ENCODE assay signal across 31 mouse cellular contexts in the genomic region with DNA sequence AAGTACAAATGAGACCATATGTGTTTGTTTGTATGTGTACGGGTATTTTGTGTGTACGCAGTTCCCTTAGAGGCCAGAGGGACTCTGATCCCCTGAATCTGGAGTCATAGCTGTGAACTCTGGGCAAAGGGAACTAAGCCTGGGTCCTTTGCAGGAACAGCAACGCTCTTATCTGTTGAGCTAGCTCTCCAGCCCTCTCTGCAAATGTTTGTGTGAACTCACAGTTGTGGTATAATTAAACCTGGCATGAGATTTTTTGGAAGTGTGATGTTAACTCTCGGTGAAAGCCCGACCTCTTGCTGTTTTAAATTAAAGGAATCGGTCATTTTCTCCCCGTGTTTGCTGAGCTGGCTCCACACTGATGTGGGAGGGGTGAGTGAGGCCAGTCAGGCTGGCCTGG. TPM values are rescaled to one million over a fixed set of nuclear protein-coding genes. Genes with fewer than 3 reads are reported as not detected.
DNase-seq lines count a peak whose midpoint lies in the region; ATAC-seq and TF ChIP-seq lines count a peak whose summit lies in the region.
"Had no signal": no experiment of that assay in that cellular context is flagged by ENCODE, and none has a peak within 500 bp of the region (broad histone marks: within the 10 kb centered on the region; RNA-seq: fewer than 3 reads in every experiment).

No protein-coding gene starts in this region.

- no peaks in the 10 kb centered on the region for H3K9me3 ChIP-seq in heart, embryonic 15.5 days (replicated peaks)
- no peaks in the 10 kb centered on the region for H3K9me3 ChIP-seq in stomach, embryonic 16.5 days (replicated peaks; ENCODE audit: control insufficient read depth, low read length)
- no peaks in the 10 kb centered on the region for H3K9me3 ChIP-seq in stomach, postnatal 0 days (ENCODE audit: control insufficient read depth, low read length)
- H3K9me3 ChIP-seq: embryonic facial prominence, embryonic 12.5 days; embryonic facial prominence, embryonic 15.5 days; hindbrain, embryonic 10.5 days; hindbrain, embryonic 13.5 days; intestine, embryonic 15.5 days had no signal

- TF ChIP-seq EP300 in stomach, postnatal 0 days (optimal IDR thresholded peaks at IDR 0.05), result no peak

- DNase-seq in heart, postnatal 10 days, result no peak
- peak; percentile 91 for DNase-seq in liver, adult 2 months (ENCODE audit: extremely low read depth, low read depth, low spot score)
- DNase-seq in liver, result no peak
- DNase-seq in stomach, postnatal 0 days (ENCODE audit: low spot score), result peak; percentile 44
- DNase-seq: adrenal gland, adult 2 months; adrenal gland, postnatal 14 days; cerebellum, adult 11 months; cerebellum, adult 9-11 months; forebrain, postnatal 0 days; gastrocnemius, adult 2 months; gastrocnemius, postnatal 14 days; heart, adult 11 months had no signal

- no peak for TF ChIP-seq CTCF in liver, adult 2 months (IDR thresholded peaks at IDR 0.05; ENCODE audit: low read depth, low read length)
- TF ChIP-seq CTCF in stomach, postnatal 0 days (IDR thresholded peaks at IDR 0.05; ENCODE audit: low read depth), result no peak

- H3K36me3 ChIP-seq in heart, embryonic 15.5 days, result peaks cover 13% of the 10 kb centered on the region; the same call in 1 of the 2 replicates
- H3K36me3 ChIP-seq in liver, adult 2 months (ENCODE audit: control insufficient read depth, insufficient read depth, low read length), result no peaks in the 10 kb centered on the region
- 0 out of 2 replicates have a peak, but pooled peaks cover 10% of the 10 kb centered on the region for H3K36me3 ChIP-seq in stomach, embryonic 16.5 days (ENCODE audit: control insufficient read depth, insufficient read depth, low read length)
- H3K36me3 ChIP-seq in stomach, postnatal 0 days (ENCODE audit: control insufficient read depth, insufficient read depth, low read length), result peaks cover 5% of the 10 kb centered on the region; the same call in 1 of the 2 replicates
- H3K36me3 ChIP-seq: embryonic facial prominence, embryonic 12.5 days; hindbrain, embryonic 10.5 days; hindbrain, embryonic 13.5 days; intestine, embryonic 15.5 days had no signal

- no peak for TF ChIP-seq POLR2A in liver, adult 2 months (IDR thresholded peaks at IDR 0.05; ENCODE audit: extremely low read depth, insufficient read depth, low read length)

- intact Hi-C loops in heart, postnatal 10 days (cut with DNase I), result no loop called here

- WGBS in heart, embryonic 15.5 days, result 28% methylated on average over 7 of the region's 7 CpGs
- WGBS in liver, adult 2 months, result 15% methylated on average over 7 of the region's 7 CpGs
- 45% methylated on average over 7 of the region's 7 CpGs for WGBS in stomach, embryonic 16.5 days
- WGBS in stomach, postnatal 0 days, result 35% methylated on average over 7 of the region's 7 CpGs

- H3K27me3 ChIP-seq in heart, embryonic 15.5 days, result no peaks in the 10 kb centered on the region; the same call in 1 of the 2 replicates
- H3K27me3 ChIP-seq in liver, adult 2 months (ENCODE audit: control insufficient read depth, insufficient read depth, low read length), result no peaks in the 10 kb centered on the region
- H3K27me3 ChIP-seq in stomach, embryonic 16.5 days (ENCODE audit: control insufficient read depth, insufficient read depth, low read length), result no peaks in the 10 kb centered on the region; the same call in 1 of the 2 replicates
- no peaks in the 10 kb centered on the region for H3K27me3 ChIP-seq in stomach, postnatal 0 days (ENCODE audit: control insufficient read depth, insufficient read depth, low read length)
- H3K27me3 ChIP-seq: embryonic facial prominence, embryonic 15.5 days; hindbrain, embryonic 13.5 days; intestine, embryonic 15.5 days had no signal

- H3K9ac ChIP-seq in heart, embryonic 15.5 days, result no peak overlapping the region
- H3K9ac ChIP-seq in liver, adult 2 months (ENCODE audit: low read depth, low read length), result no peak overlapping the region
- peak overlapping the region; percentile 14; the same call in 1 of the 2 replicates for H3K9ac ChIP-seq in stomach, embryonic 16.5 days (ENCODE audit: low read length)
- no peak overlapping the region for H3K9ac ChIP-seq in stomach, postnatal 0 days (ENCODE audit: low read length)
- H3K9ac ChIP-seq: embryonic facial prominence, embryonic 12.5 days; embryonic facial prominence, embryonic 15.5 days; forebrain, postnatal 0 days; hindbrain, embryonic 13.5 days; intestine, embryonic 15.5 days had no signal

- no peaks in the 10 kb centered on the region for H3K79me2 ChIP-seq in liver, adult 2 months (ENCODE audit: control insufficient read depth, insufficient read depth, low read length)

- H3K4me1 ChIP-seq in heart, embryonic 15.5 days (replicated peaks), result peaks cover 11% of the 10 kb centered on the region
- peaks cover 7% of the 10 kb centered on the region for H3K4me1 ChIP-seq in liver, adult 2 months (ENCODE audit: control insufficient read depth, insufficient read depth, low read length)
- no peaks in the 10 kb centered on the region; the same call in 1 of the 2 replicates for H3K4me1 ChIP-seq in stomach, embryonic 16.5 days (ENCODE audit: control insufficient read depth, insufficient read depth, low read length)
- H3K4me1 ChIP-seq in stomach, postnatal 0 days (replicated peaks; ENCODE audit: control insufficient read depth, insufficient read depth), result no peaks in the 10 kb centered on the region
- H3K4me1 ChIP-seq: embryonic facial prominence, embryonic 15.5 days; hindbrain, embryonic 13.5 days; intestine, embryonic 15.5 days had no signal

- no peak overlapping the region for H3K4me3 ChIP-seq in heart, embryonic 15.5 days
- H3K4me3 ChIP-seq in liver, adult 2 months (ENCODE audit: insufficient read depth, low read depth, low read length), result no peak overlapping the region
- H3K4me3 ChIP-seq in stomach, embryonic 16.5 days (replicated peaks; ENCODE audit: low read length), result no peak overlapping the region
- H3K4me3 ChIP-seq in stomach, postnatal 0 days (ENCODE audit: low read depth, low read length), result no peak overlapping the region
- H3K4me3 ChIP-seq: embryonic facial prominence, embryonic 12.5 days; embryonic facial prominence, embryonic 15.5 days; gastrocnemius, adult 2 months; hindbrain, embryonic 10.5 days; hindbrain, embryonic 13.5 days; intestine, embryonic 15.5 days had no signal

- no peak for ATAC-seq in heart, embryonic 15.5 days (replicated peaks; ENCODE audit: insufficient number of reproducible peaks, insufficient read depth, low FRiP score, low read depth)
- ATAC-seq in stomach, embryonic 16.5 days (ENCODE audit: insufficient read depth, low FRiP score), result no peak
- ATAC-seq in stomach, postnatal 0 days (ENCODE audit: low FRiP score, low TSS enrichment), result 0 out of 2 replicates have a peak, but pooled peaks have one; percentile 33
- ATAC-seq: CD4-positive, CD25-positive, alpha-beta regulatory T cell, adult 4 months; forebrain, embryonic 14.5 days; forebrain, postnatal 0 days; hindbrain, embryonic 16.5 days; intestine, embryonic 15.5 days had no signal

- H3K27ac ChIP-seq in heart, embryonic 15.5 days, result peak overlapping the region; percentile 44; the same call in 1 of the 2 replicates
- peak overlapping the region; percentile 82 for H3K27ac ChIP-seq in liver, adult 2 months (replicated peaks; ENCODE audit: insufficient read depth, low read depth, low read length)
- no peak overlapping the region for H3K27ac ChIP-seq in stomach, embryonic 16.5 days (ENCODE audit: low read length)
- H3K27ac ChIP-seq in stomach, postnatal 0 days (replicated peaks), result no peak overlapping the region
- H3K27ac ChIP-seq: embryonic facial prominence, embryonic 12.5 days; embryonic facial prominence, embryonic 15.5 days; gastrocnemius, adult 2 months; hindbrain, embryonic 10.5 days; hindbrain, embryonic 13.5 days; intestine, embryonic 15.5 days had no signal

- no peak overlapping the region for H3K4me2 ChIP-seq in heart, embryonic 15.5 days
- no peak overlapping the region for H3K4me2 ChIP-seq in stomach, embryonic 16.5 days (ENCODE audit: low read depth, low read length)
- no peak overlapping the region for H3K4me2 ChIP-seq in stomach, postnatal 0 days (replicated peaks; ENCODE audit: low read depth)
- H3K4me2 ChIP-seq: embryonic facial prominence, embryonic 12.5 days; embryonic facial prominence, embryonic 15.5 days; hindbrain, embryonic 13.5 days; intestine, embryonic 15.5 days had no signal

RNA-seq across cellular contexts. Expression of gene Slc2a5, which starts 13.4 kb away (rescaled TPM):
- polyA plus RNA-seq in heart, embryonic 15.5 days (2015; fragmentation: Nextera tagmentation; extraction: Ambion mirVana), result 0.74 and 0.93 TPM in 2 replicates
- total RNA-seq in heart, postnatal 10 days (2021), result under 1 TPM in 1 of 2 experiments, not detected in 1; 0.25 TPM
- 7.8 and 8.0 TPM in 2 replicates for total RNA-seq in liver, adult 2 months (2014; rRNA removed)
- 2.9 and 3.3 TPM in 2 replicates for polyA plus RNA-seq in liver, adult 2 months (2012; rRNA removed)
- polyA plus RNA-seq in stomach, embryonic 16.5 days (2015; fragmentation: Nextera tagmentation; extraction: Ambion mirVana), result 1.00 and 1.8 TPM in 2 replicates
- 0.76 and 0.80 TPM in 2 replicates for polyA plus RNA-seq in stomach, postnatal 0 days (2015; fragmentation: Nextera tagmentation; extraction: Ambion mirVana)
- total RNA-seq: common myeloid progenitor, adult 5-6 weeks; gastrocnemius, adult 2 months had no signal
- polyA plus RNA-seq: C2C12; CD4-positive, CD25-positive, alpha-beta regulatory T cell, adult 4 months had no signal

RNA-seq across cellular contexts. Expression of gene Gpr157, which starts 18.5 kb away (rescaled TPM):
- polyA plus RNA-seq in heart, embryonic 15.5 days (2015; fragmentation: Nextera tagmentation; extraction: Ambion mirVana), result 3.1 TPM in 2 replicates
- total RNA-seq in heart, postnatal 10 days (2021), result 10 to 100 TPM; 23.5 to 24.2 TPM
- 1.6 and 2.0 TPM in 2 replicates for total RNA-seq in liver, adult 2 months (2014; rRNA removed)
- polyA plus RNA-seq in liver, adult 2 months (2012; rRNA removed), result 1.4 and 2.0 TPM in 2 replicates
- polyA plus RNA-seq in stomach, embryonic 16.5 days (2015; fragmentation: Nextera tagmentation; extraction: Ambion mirVana), result 1.5 TPM in 2 replicates
- polyA plus RNA-seq in stomach, postnatal 0 days (2015; fragmentation: Nextera tagmentation; extraction: Ambion mirVana), result 0.55 and 0.75 TPM in 2 replicates

RNA-seq across cellular contexts. Expression of gene Slc2a7, which starts 43.1 kb away (rescaled TPM):
- not detected in 2 replicates for polyA plus RNA-seq in heart, embryonic 15.5 days (2015; fragmentation: Nextera tagmentation; extraction: Ambion mirVana)
- not detected for total RNA-seq in heart, postnatal 10 days (2021)
- not detected in 2 replicates for total RNA-seq in liver, adult 2 months (2014; rRNA removed)
- not detected in 2 replicates for polyA plus RNA-seq in liver, adult 2 months (2012; rRNA removed)
- polyA plus RNA-seq in stomach, embryonic 16.5 days (2015; fragmentation: Nextera tagmentation; extraction: Ambion mirVana), result 0.14 TPM in 1 of 2 replicates, not detected in the other
- polyA plus RNA-seq in stomach, postnatal 0 days (2015; fragmentation: Nextera tagmentation; extraction: Ambion mirVana), result 0.24 TPM in 1 of 2 replicates, not detected in the other
- total RNA-seq: adrenal gland, adult 2 months; adrenal gland, postnatal 14 days; adrenal gland, postnatal 4 days; common myeloid progenitor, adult 5-6 weeks; forebrain, postnatal 0 days; gastrocnemius, adult 2 months; gastrocnemius, postnatal 14 days; gastrocnemius, postnatal 4 days; heart, postnatal 25 days; MEL had no signal
- polyA plus RNA-seq: adrenal gland, adult 2 months; C2C12; CD4-positive, CD25-positive, alpha-beta regulatory T cell, adult 4 months; cerebellum, adult 2 months; embryonic facial prominence, embryonic 12.5 days; embryonic facial prominence, embryonic 15.5 days; forebrain, embryonic 11.5 days; forebrain, embryonic 14.5 days; forebrain, postnatal 0 days; frontal cortex, adult 2 months; hindbrain, embryonic 10.5 days; hindbrain, embryonic 13.5 days; hindbrain, embryonic 16.5 days had no signal

Comparison
In these comparisons a context has a peak if more than half of its experiments do, and no peak if none do; other contexts are left out.
1. DNase-seq: peak in liver, adult 2 months (single experiment) and stomach, postnatal 0 days (single experiment); none in heart, postnatal 10 days (0 of 2) and liver (single experiment).
2. H3K27ac ChIP-seq: peak in heart, embryonic 15.5 days (single experiment) and liver, adult 2 months (single experiment); none in stomach, embryonic 16.5 days (single experiment) and stomach, postnatal 0 days (single experiment).